Mouse (Mus musculus) limb, embryonic 11.5 days (tissue): ENCODE results near the gene Col18a1. TPM values are rescaled to one million over a fixed set of nuclear protein-coding genes. Genes with fewer than 3 reads are reported as not detected.
A peak's percentile ranks its signal among the peaks of the same experiment; 100 is the strongest.

Experiments
- ATAC-seq: fragments of 200-750 bp; cut with Nextera tagmentation; 2 replicates; pipeline ENCODE4 v1.8.0; 2017; ENCODE audit warnings: low read depth; ENCODE audit not compliant: insufficient number of reproducible peaks, low FRiP score, low TSS enrichment
- DNase-seq: peaks from one replicate; pipeline ENCODE4 v3.0.0-alpha.2; 2015; ENCODE audit warnings: low spot score
- H3K27ac ChIP-seq: fragments of 300-500 bp; sonication (generic); replicated peaks from 2 replicates; pipeline ENCODE4 v1.5.1; 2014; ENCODE audit warnings: low read depth, mild to moderate bottlenecking, low read length
- H3K27me3 ChIP-seq: fragments of 300-500 bp; sonication (generic); 2 replicates; pipeline ENCODE4 v1.6.1; 2014; ENCODE audit warnings: mild to moderate bottlenecking, low read length, mixed read lengths; ENCODE audit not compliant: control insufficient read depth, insufficient read depth
- H3K36me3 ChIP-seq: fragments of 300-500 bp; sonication (generic); 2 replicates; pipeline ENCODE4 v1.6.1; 2014; ENCODE audit warnings: mild to moderate bottlenecking, low read length, moderate library complexity, mixed read lengths; ENCODE audit not compliant: control insufficient read depth, insufficient read depth
- H3K4me1 ChIP-seq: fragments of 300-500 bp; sonication (generic); 2 replicates; pipeline ENCODE4 v1.6.1; 2014; ENCODE audit warnings: low read length, mixed read lengths; ENCODE audit not compliant: control insufficient read depth, insufficient read depth
- H3K4me2 ChIP-seq: fragments of 300-500 bp; sonication (generic); 2 replicates; pipeline ENCODE4 v1.6.1; 2014; ENCODE audit warnings: low read depth, mild to moderate bottlenecking, moderate library complexity; ENCODE audit not compliant: severe bottlenecking
- H3K4me3 ChIP-seq: fragments of 300-500 bp; sonication (generic); 2 replicates; pipeline ENCODE4 v1.5.1; 2014; ENCODE audit warnings: low read depth, low read length
- H3K9ac ChIP-seq: fragments of 300-500 bp; sonication (generic); 2 replicates; pipeline ENCODE4 v1.6.1; 2014; ENCODE audit warnings: mild to moderate bottlenecking, low read length
- H3K9me3 ChIP-seq: fragments of 300-500 bp; sonication (generic); 2 replicates; pipeline ENCODE4 v1.6.1; 2016; ENCODE audit warnings: low read length; ENCODE audit not compliant: control insufficient read depth
- WGBS: fragments of 180-500 bp; shearing (Covaris S2); extraction: QIAGEN DNeasy Blood & Tissue Kit; methylation state at CpG from one replicate; pipeline ENCODE4 v1.1.7; 2014; 5-methylcytosine and 5-hydroxymethylcytosine counted together
- polyA plus RNA-seq: library from polyadenylated mRNA; unstranded; fragments of >200 nt; fragmentation: Nextera tagmentation; extraction: Ambion mirVana; gene quantifications from 2 replicates; pipeline ENCODE4 v1.2.1, GENCODE M21; 2014

Col18a1 gene
- polyA plus RNA-seq, 1 experiment from 2014 or later, result 63.0 TPM

DNA sequence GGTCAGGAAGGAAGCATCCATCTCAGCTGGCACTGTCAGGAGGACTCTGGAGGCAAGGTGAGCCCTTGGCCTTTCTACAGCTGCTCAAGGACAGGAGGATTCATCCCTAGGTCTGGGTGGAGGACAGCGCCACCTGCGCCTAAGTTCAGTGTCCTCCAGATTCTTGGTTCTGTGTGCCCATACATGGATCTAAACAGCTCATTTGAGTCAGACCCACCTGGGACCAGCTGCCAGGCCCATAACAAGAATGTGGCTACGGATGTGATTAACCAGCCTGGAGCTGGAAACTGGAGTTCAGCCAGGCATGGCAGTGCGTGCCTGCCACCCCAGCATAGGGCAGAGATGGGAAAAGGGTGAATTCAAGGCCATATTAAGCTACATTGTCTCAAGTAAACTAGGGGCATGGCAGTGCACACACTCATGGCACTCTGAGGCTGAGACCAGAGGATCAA is 14.8 kb downstream of the Col18a1 start:
- Histone ChIP-seq H3K9me3 (no peaks in the 10 kb centered on the region), H3K9ac (peak overlapping the region; percentile 22; the same call in 1 of the 2 replicates), H3K4me1 (peaks cover 24% of the 10 kb centered on the region), H3K4me3 (no peak overlapping the region), H3K27me3 (no peaks in the 10 kb centered on the region), H3K36me3 (no peaks in the 10 kb centered on the region), H3K4me2 (peak overlapping the region; percentile 32; the same call in 1 of the 2 replicates), H3K27ac (0 out of 2 replicates have a peak overlapping the region, but pooled peaks have one; percentile 14)
- peak; percentile 7; the same call in 1 of the 2 replicates for ATAC-seq
- WGBS, result 70% methylated on average over 4 of the region's 4 CpGs
- no peak for DNase-seq

DNA sequence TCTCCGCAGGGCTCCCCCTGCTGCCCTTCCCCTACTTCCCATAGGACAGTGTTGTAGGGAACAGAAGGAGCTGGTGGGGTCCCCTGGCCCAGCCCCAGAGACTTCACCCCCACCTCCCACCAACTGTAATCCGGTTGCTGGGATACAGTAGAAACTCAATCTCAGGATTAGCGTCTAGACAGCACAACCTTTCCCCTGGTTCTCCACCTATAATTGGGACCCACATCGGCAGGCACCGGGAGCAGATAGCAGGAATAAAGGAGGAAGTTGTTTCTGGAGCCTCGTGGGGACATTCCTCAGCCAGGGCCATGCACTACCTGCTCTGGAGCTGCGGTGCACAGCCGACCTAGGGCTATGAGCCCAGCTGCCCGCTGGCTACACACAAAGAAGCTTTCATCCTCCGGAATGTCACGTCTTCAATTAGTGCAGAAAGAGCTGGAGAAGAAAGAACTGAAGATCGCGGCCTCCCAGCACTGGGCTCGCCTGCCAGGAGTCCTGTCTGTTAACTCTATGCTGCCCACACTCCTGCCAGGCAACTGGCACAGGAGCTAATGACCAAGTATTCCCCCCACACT is 15.3 kb downstream of the Col18a1 start:
- DNase-seq, result peak; percentile 51
- H3K9ac ChIP-seq, result peak overlapping the region; percentile 22; the same call in 1 of the 2 replicates
- ATAC-seq, result no peak
- H3K9me3 ChIP-seq, result no peaks in the 10 kb centered on the region
- H3K4me1 ChIP-seq, result peaks cover 24% of the 10 kb centered on the region
- H3K4me2 ChIP-seq, result peak overlapping the region; percentile 32
- H3K27me3 ChIP-seq, result no peaks in the 10 kb centered on the region
- H3K36me3 ChIP-seq, result no peaks in the 10 kb centered on the region
- no peak overlapping the region for H3K4me3 ChIP-seq
- 7% methylated on average over 14 of the region's 14 CpGs for WGBS
- peak overlapping the region; percentile 14; the same call in 1 of the 2 replicates for H3K27ac ChIP-seq

DNA sequence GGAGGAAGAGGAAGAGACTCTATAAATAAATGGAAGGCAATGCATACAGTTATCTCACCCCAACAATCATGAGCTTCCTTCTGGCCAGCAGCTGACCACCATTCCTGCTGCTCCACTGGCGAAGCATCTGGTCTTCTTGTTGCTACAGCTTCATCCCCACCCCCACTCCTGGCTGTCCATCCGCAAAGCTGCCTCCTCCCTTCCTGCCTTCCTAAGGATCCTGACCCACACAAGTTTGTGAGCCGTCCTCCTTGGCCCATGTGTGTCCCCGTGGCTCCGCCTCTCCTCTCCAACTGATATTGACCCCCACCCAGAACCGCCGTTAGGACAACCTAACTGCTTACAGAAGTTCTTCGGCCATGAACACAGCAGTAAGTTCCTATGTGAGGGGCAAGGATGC is 16.3 kb downstream of the Col18a1 start:
- Histone ChIP-seq H3K4me1 (peaks cover 24% of the 10 kb centered on the region), H3K4me3 (no peak overlapping the region), H3K27me3 (no peaks in the 10 kb centered on the region), H3K9ac (no peak overlapping the region), H3K4me2 (no peak overlapping the region), H3K27ac (no peak overlapping the region), H3K36me3 (no peaks in the 10 kb centered on the region), H3K9me3 (no peaks in the 10 kb centered on the region)
- no peak for DNase-seq
- 34% methylated on average over 8 of the region's 8 CpGs for WGBS
- no peak for ATAC-seq

DNA sequence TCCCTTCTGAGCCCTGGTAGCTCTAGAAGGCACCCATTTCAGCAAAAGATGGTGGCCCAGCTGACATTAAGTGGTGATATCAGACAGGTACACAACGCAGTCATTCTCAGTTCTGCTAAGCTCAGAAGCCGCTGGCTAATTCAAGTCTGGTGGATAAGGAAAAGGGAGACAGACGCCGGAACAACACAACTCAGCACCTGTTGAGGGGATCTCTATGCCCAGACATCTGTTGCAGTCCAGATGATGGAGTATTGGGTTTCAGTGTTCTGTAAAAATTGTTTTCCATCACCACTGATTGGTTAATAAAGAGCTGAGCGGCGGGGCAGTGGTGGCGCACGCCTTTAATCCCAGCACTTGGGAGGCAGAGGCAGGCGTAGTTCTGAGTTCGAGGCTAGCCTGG is 18.8 kb downstream of the Col18a1 start:
- Histone ChIP-seq H3K27ac (no peak overlapping the region), H3K4me2 (no peak overlapping the region), H3K9ac (no peak overlapping the region), H3K4me3 (no peak overlapping the region), H3K4me1 (peaks cover 24% of the 10 kb centered on the region), H3K36me3 (no peaks in the 10 kb centered on the region), H3K27me3 (no peaks in the 10 kb centered on the region), H3K9me3 (no peaks in the 10 kb centered on the region)
- no peak for ATAC-seq
- DNase-seq, result no peak
- WGBS, result 89% methylated on average over 10 of the region's 10 CpGs

DNA sequence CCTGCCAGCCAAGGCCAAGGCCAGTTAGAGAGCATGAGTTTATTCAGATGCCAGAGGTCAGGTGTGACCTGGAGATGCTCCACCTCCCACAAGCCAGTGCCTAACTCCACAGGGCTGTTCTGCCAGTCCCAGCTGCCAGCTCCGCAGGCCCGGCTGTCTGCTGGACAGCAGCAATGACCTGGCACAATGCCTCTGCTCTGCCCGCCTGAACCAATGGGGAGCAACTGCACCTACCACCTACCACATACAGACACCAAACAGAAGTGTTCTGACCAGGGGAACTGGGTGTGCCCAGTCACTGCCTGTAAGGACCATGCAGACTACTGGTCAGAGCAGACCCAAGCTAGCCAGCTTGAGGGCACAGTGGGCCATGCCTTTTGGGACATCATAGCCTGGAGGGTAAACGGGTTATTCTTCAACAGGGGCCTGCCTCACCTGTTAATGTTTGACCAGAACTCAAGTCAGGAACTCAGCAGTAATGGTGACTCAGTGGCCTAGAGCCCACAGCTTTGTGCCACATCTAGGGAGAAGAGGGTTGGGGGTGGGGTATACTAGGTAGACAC is 19.4 kb downstream of the Col18a1 start:
- no peak for DNase-seq
- Histone ChIP-seq H3K36me3 (no peaks in the 10 kb centered on the region), H3K4me2 (no peak overlapping the region), H3K9me3 (no peaks in the 10 kb centered on the region), H3K9ac (no peak overlapping the region), H3K27me3 (no peaks in the 10 kb centered on the region), H3K4me3 (no peak overlapping the region), H3K4me1 (peaks cover 19% of the 10 kb centered on the region), H3K27ac (no peak overlapping the region)
- WGBS, result 85% methylated on average over 4 of the region's 4 CpGs
- ATAC-seq, result no peak

DNA sequence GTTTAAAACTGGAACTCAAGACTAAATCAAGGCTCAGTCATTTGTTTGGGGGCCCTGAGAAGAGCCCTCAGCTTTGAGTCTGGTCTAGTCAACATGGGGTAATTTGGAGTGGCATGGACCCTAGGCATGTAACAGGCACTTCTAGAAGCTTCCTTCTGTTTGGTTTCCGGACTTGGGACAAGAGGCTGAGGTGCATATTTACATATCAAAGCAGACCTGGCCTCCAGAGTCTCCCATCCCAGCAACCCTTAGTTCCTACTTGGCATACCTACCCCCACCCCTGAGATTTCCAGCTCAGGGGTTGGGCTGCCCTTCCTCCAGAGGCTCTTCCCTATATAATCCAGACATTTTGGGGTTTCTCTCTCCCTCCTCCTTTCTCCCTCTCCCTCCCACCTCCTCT is 20.4 kb downstream of the Col18a1 start:
- 47% methylated on average over 1 of the region's 1 CpGs for WGBS
- no peak overlapping the region for H3K27ac ChIP-seq

DNA sequence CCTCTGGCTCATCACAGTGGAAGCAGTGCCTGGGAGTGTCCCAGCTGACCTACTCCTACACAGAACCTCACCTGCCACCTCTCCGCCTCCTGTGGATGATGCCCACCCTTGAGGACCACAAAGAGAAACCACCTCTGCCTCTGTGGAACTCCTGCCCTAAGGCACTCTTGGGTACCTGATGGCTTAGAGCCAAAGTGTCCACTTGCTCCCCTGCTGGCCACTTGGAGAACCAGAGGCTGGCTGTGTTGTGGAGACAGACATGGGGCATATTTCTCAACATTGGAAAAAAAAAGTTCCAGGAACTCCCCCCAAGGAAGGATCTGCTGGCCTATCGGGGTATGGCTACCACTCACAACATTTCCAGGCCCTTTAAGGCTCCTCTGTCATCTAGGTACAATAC is 22.0 kb downstream of the Col18a1 start:
- Histone ChIP-seq H3K4me1 (no peaks in the 10 kb centered on the region; the same call in 1 of the 2 replicates), H3K9ac (no peak overlapping the region), H3K36me3 (no peaks in the 10 kb centered on the region), H3K4me3 (no peak overlapping the region), H3K4me2 (no peak overlapping the region), H3K27me3 (no peaks in the 10 kb centered on the region), H3K9me3 (no peaks in the 10 kb centered on the region), H3K27ac (no peak overlapping the region)
- ATAC-seq, result no peak
- 94% methylated on average over 2 of the region's 2 CpGs for WGBS
- no peak for DNase-seq

More for the DNA sequence above, 20.4 kb downstream of the Col18a1 start:
- H3K9ac ChIP-seq, result no peak overlapping the region
- H3K4me1 ChIP-seq, result peaks cover 9% of the 10 kb centered on the region
- DNase-seq, result no peak
- H3K4me2 ChIP-seq, result no peak overlapping the region
- no peak overlapping the region for H3K4me3 ChIP-seq
- ATAC-seq, result no peak
- H3K27me3 ChIP-seq, result no peaks in the 10 kb centered on the region
- no peaks in the 10 kb centered on the region for H3K36me3 ChIP-seq
- H3K9me3 ChIP-seq, result no peaks in the 10 kb centered on the region

DNA sequence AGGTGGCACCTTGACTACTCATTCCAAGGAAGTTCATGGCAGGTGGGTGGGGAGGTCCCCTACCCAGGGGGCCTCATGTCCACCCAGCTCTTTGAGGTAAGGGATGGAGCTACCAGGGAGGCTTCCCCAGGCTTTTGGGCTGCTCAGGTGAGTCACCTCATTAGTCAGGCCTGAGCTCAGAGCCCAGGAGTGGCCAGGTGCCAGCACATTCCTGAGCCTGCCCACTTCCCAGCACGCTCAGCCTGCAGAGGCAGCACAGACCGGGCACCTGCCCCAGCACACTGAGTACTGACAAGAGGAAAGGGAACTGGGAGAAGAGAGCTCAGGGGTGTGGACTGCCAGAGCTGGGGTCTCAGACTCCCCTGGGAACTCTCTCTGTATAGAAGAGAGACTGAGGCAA is 24.0 kb downstream of the Col18a1 start:
- H3K4me2 ChIP-seq, result no peak overlapping the region
- no peak overlapping the region for H3K27ac ChIP-seq
- H3K36me3 ChIP-seq, result no peaks in the 10 kb centered on the region
- ATAC-seq (no peak), DNase-seq (no peak)
- peaks cover 8% of the 10 kb centered on the region for H3K4me1 ChIP-seq
- H3K27me3 ChIP-seq, result no peaks in the 10 kb centered on the region
- H3K4me3 ChIP-seq, result no peak overlapping the region
- WGBS, result 92% methylated on average over 2 of the region's 2 CpGs
- H3K9ac ChIP-seq, result no peak overlapping the region
- H3K9me3 ChIP-seq, result no peaks in the 10 kb centered on the region
